Mouse (Mus musculus) forebrain, embryonic 12.5 days (tissue): ENCODE measurements at regions not wholly inside any gene's neighbourhood (a gene's known extent, or its start where the extent isn't known, plus 50 kb on each side); places are given as distances from the start of the nearest gene placed in this dataset.

Experiments used
- ATAC-seq: fragments of 200-750 bp; cut with Nextera tagmentation; 2 replicates; pipeline ENCODE4 v1.8.0; 2017; ENCODE audit warnings: moderate TSS enrichment; ENCODE audit not compliant: low FRiP score
- H3K27ac ChIP-seq: fragments of 300-500 bp; sonication (generic); 2 replicates; pipeline ENCODE4 v1.5.1; 2016; ENCODE audit warnings: mild to moderate bottlenecking
- H3K27me3 ChIP-seq: fragments of 300-500 bp; sonication (generic); 2 replicates; pipeline ENCODE4 v1.6.1; 2016; ENCODE audit warnings: mild to moderate bottlenecking
- H3K36me3 ChIP-seq: fragments of 300-500 bp; sonication (generic); replicated peaks from 2 replicates; pipeline ENCODE4 v1.6.1; 2016; ENCODE audit warnings: mild to moderate bottlenecking
- H3K4me1 ChIP-seq: fragments of 300-500 bp; sonication (generic); 2 replicates; pipeline ENCODE4 v1.6.1; 2016
- H3K4me2 ChIP-seq: fragments of 300-500 bp; sonication (generic); 2 replicates; pipeline ENCODE4 v1.6.1; 2016; ENCODE audit warnings: mild to moderate bottlenecking, moderate library complexity
- H3K4me3 ChIP-seq: fragments of 300-500 bp; sonication (generic); replicated peaks from 2 replicates; pipeline ENCODE4 v1.5.1; 2016; ENCODE audit warnings: mild to moderate bottlenecking
- H3K9ac ChIP-seq: fragments of 300-500 bp; sonication (generic); 2 replicates; pipeline ENCODE4 v1.6.1; 2016; ENCODE audit warnings: mild to moderate bottlenecking
- H3K9me3 ChIP-seq: fragments of 300-500 bp; sonication (generic); 2 replicates; pipeline ENCODE4 v1.6.1; 2016
- WGBS: fragments of 180-500 bp; shearing (Covaris S2); methylation state at CpG from one replicate; pipeline ENCODE4 v1.1.7; 2016; 5-methylcytosine and 5-hydroxymethylcytosine counted together

GRCm38 (mm10) chr1:124584620-124585019 lies 539.3 kb upstream of the Dpp10 start:
- Histone ChIP-seq H3K4me3 (no peak overlapping the region), H3K27ac (no peak overlapping the region), H3K9ac (no peak overlapping the region), H3K9me3 (no peaks in the 10 kb centered on the region), H3K36me3 (no peaks in the 10 kb centered on the region), H3K4me1 (no peaks in the 10 kb centered on the region), H3K4me2 (no peak overlapping the region), H3K27me3 (no peaks in the 10 kb centered on the region)
- whole genome bisulfite sequencing: 95% methylated on average over 1 of the region's 1 CpGs
- ATAC-seq: no peak
